In the genomic region with DNA sequence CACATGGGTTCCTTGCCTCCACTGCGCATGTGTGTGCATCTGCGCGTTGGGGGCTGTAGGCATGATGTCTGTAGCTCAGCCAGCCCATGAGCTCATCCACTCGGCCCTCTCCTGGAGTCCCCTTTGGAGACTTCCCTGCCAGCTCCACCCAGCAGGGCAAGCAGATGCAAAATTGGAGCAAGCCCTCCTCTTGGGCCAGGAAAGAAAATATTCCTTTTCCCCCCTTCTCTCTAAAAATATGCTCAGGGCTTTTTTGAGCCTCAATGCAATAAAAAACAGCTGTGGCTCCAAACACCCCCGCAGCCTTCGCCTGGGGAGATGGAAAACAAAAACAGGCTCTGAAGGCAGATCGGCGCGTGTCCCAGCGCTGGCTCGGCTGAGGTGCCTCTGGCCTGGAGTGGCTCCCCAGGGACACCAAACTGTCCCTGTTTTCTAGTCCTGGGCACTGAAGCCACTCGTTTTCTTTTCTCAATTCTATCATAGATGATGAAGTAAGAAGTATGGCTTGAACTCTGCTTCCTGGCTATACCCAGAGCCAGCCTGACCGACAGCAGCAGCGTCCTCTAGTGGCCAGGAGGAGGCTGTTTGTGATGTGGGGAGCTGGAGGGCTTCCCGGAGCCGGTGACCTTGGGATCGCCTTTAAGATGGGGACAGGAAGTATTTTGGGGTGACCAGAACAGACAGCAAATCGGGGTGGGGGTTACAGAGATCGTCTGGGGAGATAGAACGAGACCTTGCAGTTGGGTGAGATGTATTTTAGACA, we compare ENCODE assay signal across 9 mouse cellular contexts.
DNase-seq lines count a peak whose midpoint lies in the region; ATAC-seq and TF ChIP-seq lines count a peak whose summit lies in the region.
"Had no signal": no experiment of that assay in that cellular context is flagged by ENCODE, and none has a peak within 500 bp of the region (broad histone marks: within the 10 kb centered on the region; RNA-seq: fewer than 3 reads in every experiment).

No protein-coding gene starts in this region.

- H3K9ac ChIP-seq in heart, embryonic 12.5 days: no peak overlapping the region
- H3K9ac ChIP-seq in heart, postnatal 0 days (replicated peaks; ENCODE audit: low read depth, low read length): no peak overlapping the region
- H3K9ac ChIP-seq in hindbrain, embryonic 12.5 days: no peak overlapping the region

- no peak overlapping the region for H3K27ac ChIP-seq in heart, embryonic 12.5 days (ENCODE audit: poor library complexity, severe bottlenecking)
- no peak overlapping the region for H3K27ac ChIP-seq in heart, postnatal 0 days (ENCODE audit: low read depth)
- H3K27ac ChIP-seq in hindbrain, embryonic 12.5 days: no peak overlapping the region

- no peaks in the 10 kb centered on the region for H3K36me3 ChIP-seq in heart, embryonic 12.5 days
- no peaks in the 10 kb centered on the region for H3K36me3 ChIP-seq in heart, postnatal 0 days (replicated peaks; ENCODE audit: control insufficient read depth, insufficient read depth, low read length)
- no peaks in the 10 kb centered on the region for H3K36me3 ChIP-seq in hindbrain, embryonic 12.5 days

- peak; percentile 80 to 90 for DNase-seq in heart, adult 18-20 months
- peak; percentile 40 for DNase-seq in ovary, adult 18-20 months (ENCODE audit: low spot score)
- DNase-seq in ovary, postnatal 10 days (ENCODE audit: low spot score): no peak
- no peak for DNase-seq in heart, postnatal 0 days (ENCODE audit: low spot score)
- DNase-seq in skeletal muscle tissue, adult 2 months (ENCODE audit: low read depth, low spot score): peak; percentile 81
- DNase-seq in spleen, postnatal 14 days (ENCODE audit: low spot score in 2 of 2): no peak
- DNase-seq: thymus, postnatal 36 days had no signal

- 0 out of 2 replicates have a peak, but pooled peaks cover 5% of the 10 kb centered on the region for H3K9me3 ChIP-seq in heart, embryonic 12.5 days (replicated peaks)
- no peaks in the 10 kb centered on the region for H3K9me3 ChIP-seq in heart, postnatal 0 days (replicated peaks; ENCODE audit: control insufficient read depth, low read length)
- no peaks in the 10 kb centered on the region for H3K9me3 ChIP-seq in hindbrain, embryonic 12.5 days (replicated peaks)

- no peak overlapping the region for H3K4me2 ChIP-seq in heart, embryonic 12.5 days
- no peak overlapping the region for H3K4me2 ChIP-seq in heart, postnatal 0 days (ENCODE audit: low read depth, low read length)
- no peak overlapping the region for H3K4me2 ChIP-seq in hindbrain, embryonic 12.5 days (replicated peaks)

- peak; percentile 29 for TF ChIP-seq CTCF in heart, postnatal 0 days (IDR thresholded peaks at IDR 0.05; ENCODE audit: low read depth)

- H3K4me3 ChIP-seq in heart, embryonic 12.5 days: no peak overlapping the region
- H3K4me3 ChIP-seq in heart, postnatal 0 days (ENCODE audit: low read depth, low read length): no peak overlapping the region
- H3K4me3 ChIP-seq in hindbrain, embryonic 12.5 days: no peak overlapping the region

- ATAC-seq in heart, embryonic 12.5 days (ENCODE audit: insufficient number of reproducible peaks, low FRiP score): no peak
- ATAC-seq in heart, postnatal 0 days (ENCODE audit: insufficient read depth, low read depth): no peak
- no peak for ATAC-seq in hindbrain, embryonic 12.5 days (ENCODE audit: low FRiP score)

- 72% methylated on average over 20 of the region's 20 CpGs for WGBS in heart, embryonic 12.5 days
- WGBS in heart, postnatal 0 days: 73% methylated on average over 20 of the region's 20 CpGs
- WGBS in hindbrain, embryonic 12.5 days: 71% methylated on average over 20 of the region's 20 CpGs

- no peaks in the 10 kb centered on the region for H3K27me3 ChIP-seq in heart, embryonic 12.5 days (replicated peaks)
- H3K27me3 ChIP-seq in heart, postnatal 0 days (ENCODE audit: control insufficient read depth, insufficient read depth, low read length): no peaks in the 10 kb centered on the region
- no peaks in the 10 kb centered on the region for H3K27me3 ChIP-seq in hindbrain, embryonic 12.5 days

- H3K4me1 ChIP-seq in heart, embryonic 12.5 days (replicated peaks): peaks cover 30% of the 10 kb centered on the region
- H3K4me1 ChIP-seq in heart, postnatal 0 days (ENCODE audit: control insufficient read depth, insufficient read depth): peaks cover 16% of the 10 kb centered on the region
- peaks cover 6% of the 10 kb centered on the region for H3K4me1 ChIP-seq in hindbrain, embryonic 12.5 days

- TF ChIP-seq EP300 in heart, postnatal 0 days (IDR thresholded peaks at IDR 0.05; ENCODE audit: low read depth): no peak

Comparison
In these comparisons a context has a peak if more than half of its experiments do, and no peak if none do; other contexts are left out.
1. DNase-seq: peak in heart, adult 18-20 months (2 of 2), ovary, adult 18-20 months (single experiment) and skeletal muscle tissue, adult 2 months (single experiment); none in ovary, postnatal 10 days (single experiment), heart, postnatal 0 days (single experiment) and spleen, postnatal 14 days (0 of 2).